Mouse (Mus musculus) liver, embryonic 14.5 days (tissue): ENCODE results near the gene Snu13.
A peak's percentile ranks its signal among the peaks of the same experiment; 100 is the strongest.

Experiments
- CTCF ChIP-seq: IDR thresholded peaks from 2 replicates; pipeline ENCODE4 v1.5.1; 2016; ENCODE audit warnings: antibody characterized with exemption, low read depth, control low read depth
- EP300 ChIP-seq: IDR thresholded peaks from 2 replicates; pipeline ENCODE4 v1.6.1; 2016; ENCODE audit warnings: antibody characterized with exemption, low read depth

DNA sequence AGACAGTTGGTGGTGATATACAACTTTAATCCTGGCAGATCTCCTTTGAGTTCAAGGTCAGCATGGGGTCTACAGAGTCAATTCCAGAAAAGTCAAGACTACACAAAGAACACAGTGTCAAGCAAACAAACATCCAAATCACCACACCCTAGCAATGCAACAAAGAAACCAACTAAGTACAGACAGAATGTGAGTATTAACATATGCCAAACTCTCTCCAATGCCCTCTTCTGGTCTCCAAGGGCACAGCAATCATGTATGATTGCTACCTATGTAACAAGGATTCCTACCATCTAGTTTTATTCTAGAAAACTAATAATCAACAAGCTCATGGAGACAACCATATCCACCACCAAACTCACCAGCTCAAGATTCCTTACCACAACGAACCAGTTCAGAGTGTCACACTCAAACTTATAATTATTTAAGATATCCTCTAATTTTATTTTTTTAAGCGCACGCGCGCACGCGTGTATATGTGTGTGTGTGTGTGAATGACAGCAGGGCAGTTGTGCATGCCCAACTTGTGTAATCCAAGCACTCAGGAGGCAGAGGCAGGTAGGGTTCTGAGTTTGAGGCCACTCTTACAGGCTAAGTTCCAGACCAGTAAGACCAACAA lies 3.1 kb downstream of the Snu13 start:
- TF ChIP-seq CTCF (peak; percentile 36; the same call in 1 of the 2 replicates), EP300 (no peak)
